Mouse (Mus musculus): ENCODE data around the gene Fancf.

- no peak for TF ChIP-seq KAT2A (IDR thresholded peaks at IDR 0.05; ENCODE audit: insufficient replicate concordance, low read length)
- TF ChIP-seq CTCF (conservative IDR thresholded peaks at IDR 0.05 in 1 of 2, IDR thresholded peaks at IDR 0.05 in 1 of 2; ENCODE audit: low read depth in 2 of 2, low read length in 2 of 2): no peak
- no peak for TF ChIP-seq RAD21 (IDR thresholded peaks at IDR 0.05; ENCODE audit: low read depth, low read length)
- no peak for TF ChIP-seq SIN3A (IDR thresholded peaks at IDR 0.05; ENCODE audit: low read length)
- TF ChIP-seq POLR2A (IDR thresholded peaks at IDR 0.05; ENCODE audit: low read depth, low read length): no peak
- no peak for TF ChIP-seq JUND (conservative IDR thresholded peaks at IDR 0.05; ENCODE audit: low read depth, low read length)
- no peak for TF ChIP-seq ZMIZ1 (IDR thresholded peaks at IDR 0.05; ENCODE audit: low read depth, low read length)
- no peak for TF ChIP-seq MYC (IDR thresholded peaks at IDR 0.05; ENCODE audit: low read depth, low read length)
- TF ChIP-seq RCOR1 (conservative IDR thresholded peaks at IDR 0.05; ENCODE audit: low read depth, low read length): no peak
- TF ChIP-seq ZNF384 (IDR thresholded peaks at IDR 0.05; ENCODE audit: low read depth, low read length): no peak
- no peak for TF ChIP-seq NRF1 (IDR thresholded peaks at IDR 0.05; ENCODE audit: low read depth, low read length)
- TF ChIP-seq E2F4 (IDR thresholded peaks at IDR 0.05; ENCODE audit: insufficient replicate concordance, low read depth, low read length): no peak
Measured at GRCm38 (mm10) chr7:51831917-51832316, 30.1 kb downstream of the Fancf start.

Measured in CH12.LX (cell line).